Mouse (Mus musculus) kidney, postnatal 36 days (tissue): ENCODE measurements at regions not wholly inside any gene's neighbourhood (a gene's known extent, or its start where the extent isn't known, plus 50 kb on each side); places are given as distances from the start of the nearest gene placed in this dataset.

Experiments
- DNase-seq, 2 experiments: peaks; one replicate each; pipeline ENCODE4 v3.0.0; 2021 to 2022; ENCODE audit warnings: mixed read lengths in 2 of 2

GRCm38 (mm10) chr6:49523184-49523583, 127.8 kb downstream of the Stk31 start:
- DNase-seq = peak in 1 of 2 experiments; percentile 7

GRCm38 (mm10) chr6:49523696-49524095, 128.3 kb downstream of the Stk31 start:
- no peak for DNase-seq

GRCm38 (mm10) chr6:49533956-49534355, 138.6 kb downstream of the Stk31 start:
- no peak for DNase-seq

- no peak for DNase-seq
Measured at GRCm38 (mm10) chr6:49534551-49534950, 139.1 kb downstream of the Stk31 start.

GRCm38 (mm10) chr6:49544946-49545345, 149.5 kb downstream of the Stk31 start:
- DNase-seq = no peak

- no peak for DNase-seq
Measured at GRCm38 (mm10) chr6:49555069-49555468, 159.7 kb downstream of the Stk31 start.

GRCm38 (mm10) chr6:49558508-49558907, 163.1 kb downstream of the Stk31 start:
- no peak for DNase-seq

GRCm38 (mm10) chr6:49559112-49559511, 163.7 kb downstream of the Stk31 start:
- no peak for DNase-seq

- no peak for DNase-seq
Measured at GRCm38 (mm10) chr6:49578340-49578739, 182.9 kb downstream of the Stk31 start.

GRCm38 (mm10) chr6:49579691-49580090, 184.3 kb downstream of the Stk31 start:
- no peak for DNase-seq

GRCm38 (mm10) chr6:49582040-49582707, 186.8 kb downstream of the Stk31 start:
- DNase-seq = no peak

GRCm38 (mm10) chr6:49586553-49586952, 191.1 kb downstream of the Stk31 start:
- DNase-seq = no peak

GRCm38 (mm10) chr6:49588677-49589076, 193.3 kb downstream of the Stk31 start:
- DNase-seq = no peak

GRCm38 (mm10) chr6:49590927-49591631, 195.7 kb downstream of the Stk31 start:
- no peak for DNase-seq

- DNase-seq = no peak
Measured at GRCm38 (mm10) chr6:49591632-49592000, 196.2 kb downstream of the Stk31 start.

GRCm38 (mm10) chr6:49592676-49593075, 197.3 kb downstream of the Stk31 start:
- no peak for DNase-seq

GRCm38 (mm10) chr6:49603201-49603600, 207.8 kb downstream of the Stk31 start:
- no peak for DNase-seq

- no peak for DNase-seq
Measured at GRCm38 (mm10) chr6:49603844-49604243, 208.4 kb downstream of the Stk31 start.

GRCm38 (mm10) chr6:49606028-49606427, 210.6 kb downstream of the Stk31 start:
- DNase-seq = no peak

GRCm38 (mm10) chr6:49606626-49607158, 211.3 kb downstream of the Stk31 start:
- no peak for DNase-seq

- no peak for DNase-seq
Measured at GRCm38 (mm10) chr6:49624080-49624479, 198.4 kb upstream of the Npy start.

- DNase-seq = no peak
Measured at GRCm38 (mm10) chr6:49624564-49624963, 197.9 kb upstream of the Npy start.

- no peak for DNase-seq
Measured at GRCm38 (mm10) chr6:49633470-49634095, 188.9 kb upstream of the Npy start.

- no peak for DNase-seq
Measured at GRCm38 (mm10) chr6:49637654-49638053, 184.9 kb upstream of the Npy start.
